Mouse (Mus musculus) stomach, embryonic 15.5 days (tissue): ENCODE results near the gene Cenpf. TPM values are rescaled to one million over a fixed set of nuclear protein-coding genes. Genes with fewer than 3 reads are reported as not detected.

Source experiments
- ATAC-seq: fragments of 200-750 bp; cut with Nextera tagmentation; 2 replicates; pipeline ENCODE4 v1.8.0; 2017; ENCODE audit warnings: low read depth, moderate number of reproducible peaks, moderate TSS enrichment; ENCODE audit not compliant: insufficient read depth, low FRiP score
- H3K27ac ChIP-seq: fragments of 300-500 bp; sonication (generic); 2 replicates; pipeline ENCODE4 v1.5.1; 2015; ENCODE audit warnings: mild to moderate bottlenecking, inconsistent platforms
- H3K27me3 ChIP-seq: fragments of 300-500 bp; sonication (generic); replicated peaks from 2 replicates; pipeline ENCODE4 v1.6.1; 2015; ENCODE audit warnings: inconsistent platforms
- H3K36me3 ChIP-seq: fragments of 300-500 bp; sonication (generic); 2 replicates; pipeline ENCODE4 v1.6.1; 2015; ENCODE audit warnings: inconsistent platforms
- H3K4me1 ChIP-seq: fragments of 300-500 bp; sonication (generic); 2 replicates; pipeline ENCODE4 v1.6.1; 2015; ENCODE audit warnings: inconsistent platforms
- H3K4me2 ChIP-seq: fragments of 300-500 bp; sonication (generic); 2 replicates; pipeline ENCODE4 v1.6.1; 2015; ENCODE audit warnings: mild to moderate bottlenecking, inconsistent platforms
- H3K4me3 ChIP-seq: fragments of 300-500 bp; sonication (generic); replicated peaks from 2 replicates; pipeline ENCODE4 v1.5.1; 2015; ENCODE audit warnings: inconsistent platforms
- H3K9ac ChIP-seq: fragments of 300-500 bp; sonication (generic); 2 replicates; pipeline ENCODE4 v1.6.1; 2015; ENCODE audit warnings: inconsistent platforms
- H3K9me3 ChIP-seq: fragments of 300-500 bp; sonication (generic); 2 replicates; pipeline ENCODE4 v1.6.1; 2016; ENCODE audit warnings: inconsistent platforms
- WGBS: fragments of 180-500 bp; shearing (Covaris S2); methylation state at CpG from one replicate; pipeline ENCODE4 v1.1.7; 2015; 5-methylcytosine and 5-hydroxymethylcytosine counted together
- polyA plus RNA-seq: library from polyadenylated mRNA; unstranded; fragments of >200 nt; fragmentation: Nextera tagmentation; extraction: Ambion mirVana; gene quantifications from 2 replicates; pipeline ENCODE4 v1.2.1, GENCODE M21; 2015

Cenpf gene
- polyA plus RNA-seq, result 72.1 and 78.4 TPM in 2 replicates

- WGBS, result under 1% methylated on average over 54 of the region's 55 CpGs
- Histone ChIP-seq H3K9me3 (no peaks in the 10 kb centered on the region), H3K27ac (peak within 1 kb of the TSS; percentile 53), H3K27me3 (no peaks in the 10 kb centered on the region), H3K4me2 (peak within 1 kb of the TSS; percentile 91), H3K4me1 (peaks cover 20% of the 10 kb centered on the region), H3K36me3 (peaks cover 16% of the 10 kb centered on the region), H3K4me3 (peak within 1 kb of the TSS; percentile 84), H3K9ac (peak within 1 kb of the TSS; percentile 69)
- peak; percentile 100 for ATAC-seq
These were observed at the start of gene Cenpf for GRCm38 (mm10) chr1:189687654-189688387. Gene Cenpf (minus strand): TSS chr1:189688086.

GRCm38 (mm10) chr1:189732156-189732555 lies 44.3 kb upstream of the Cenpf start:
- H3K27me3 ChIP-seq, result no peaks in the 10 kb centered on the region
- no peak for ATAC-seq
- H3K9me3 ChIP-seq, result no peaks in the 10 kb centered on the region
- peak overlapping the region; percentile 42; the same call in 1 of the 2 replicates for H3K27ac ChIP-seq
- H3K4me3 ChIP-seq, result no peak overlapping the region
- WGBS, result 47% methylated on average over 8 of the region's 8 CpGs
- peaks cover 18% of the 10 kb centered on the region; the same call in 1 of the 2 replicates for H3K4me1 ChIP-seq
- no peaks in the 10 kb centered on the region for H3K36me3 ChIP-seq
- H3K4me2 ChIP-seq, result no peak overlapping the region
- no peak overlapping the region for H3K9ac ChIP-seq

- peak overlapping the region; percentile 42; the same call in 1 of the 2 replicates for H3K27ac ChIP-seq
- no peak overlapping the region for H3K4me3 ChIP-seq
- WGBS, result 64% methylated on average over 10 of the region's 10 CpGs
- peaks cover 18% of the 10 kb centered on the region; the same call in 1 of the 2 replicates for H3K4me1 ChIP-seq
- H3K27me3 ChIP-seq, result no peaks in the 10 kb centered on the region
- no peak overlapping the region for H3K4me2 ChIP-seq
- H3K36me3 ChIP-seq, result no peaks in the 10 kb centered on the region
- H3K9ac ChIP-seq, result no peak overlapping the region
- no peak for ATAC-seq
- no peaks in the 10 kb centered on the region for H3K9me3 ChIP-seq
These were observed 43.8 kb upstream of the Cenpf start for GRCm38 (mm10) chr1:189731697-189732096.

- Histone ChIP-seq H3K4me1 (peaks cover 18% of the 10 kb centered on the region; the same call in 1 of the 2 replicates), H3K4me2 (peak overlapping the region; percentile 74), H3K36me3 (no peaks in the 10 kb centered on the region), H3K9me3 (no peaks in the 10 kb centered on the region), H3K27ac (peak overlapping the region; percentile 98; the same call in 1 of the 2 replicates), H3K27me3 (no peaks in the 10 kb centered on the region), H3K9ac (peak overlapping the region; percentile 85; the same call in 1 of the 2 replicates), H3K4me3 (peak overlapping the region; percentile 88)
- WGBS, result 8% methylated on average over 17 of the region's 17 CpGs
- no peak for ATAC-seq
These were observed 41.4 kb upstream of the Cenpf start for GRCm38 (mm10) chr1:189729141-189729815.

- Histone ChIP-seq H3K27me3 (no peaks in the 10 kb centered on the region), H3K36me3 (no peaks in the 10 kb centered on the region), H3K4me2 (peak overlapping the region; percentile 74), H3K9me3 (no peaks in the 10 kb centered on the region), H3K9ac (peak overlapping the region; percentile 85), H3K4me1 (peaks cover 18% of the 10 kb centered on the region; the same call in 1 of the 2 replicates), H3K4me3 (peak overlapping the region; percentile 88), H3K27ac (peak overlapping the region; percentile 98)
- WGBS, result 2% methylated on average over 15 of the region's 15 CpGs
- ATAC-seq, result no peak
These were observed 40.9 kb upstream of the Cenpf start for GRCm38 (mm10) chr1:189728784-189729115.

- H3K9ac ChIP-seq, result peak within 1 kb of the TSS; percentile 85
- ATAC-seq, result peak; percentile 91
- no peaks in the 10 kb centered on the region for H3K36me3 ChIP-seq
- peak within 1 kb of the TSS; percentile 98 for H3K27ac ChIP-seq
- no peaks in the 10 kb centered on the region for H3K9me3 ChIP-seq
- peak within 1 kb of the TSS; percentile 74 for H3K4me2 ChIP-seq
- H3K27me3 ChIP-seq, result no peaks in the 10 kb centered on the region
- peaks cover 18% of the 10 kb centered on the region; the same call in 1 of the 2 replicates for H3K4me1 ChIP-seq
- under 1% methylated on average over 89 of the region's 98 CpGs for WGBS
- H3K4me3 ChIP-seq, result peak within 1 kb of the TSS; percentile 88
These were observed 40.2 kb upstream of the Cenpf start, which contains the start of gene Ptpn14 for GRCm38 (mm10) chr1:189727884-189728783. Gene Ptpn14 (plus strand): TSS chr1:189728268.

GRCm38 (mm10) chr1:189727346-189727883 lies 39.5 kb upstream of the Cenpf start:
- 4% methylated on average over 22 of the region's 22 CpGs for WGBS
- Histone ChIP-seq H3K36me3 (no peaks in the 10 kb centered on the region), H3K9ac (peak overlapping the region; percentile 35), H3K4me2 (peak overlapping the region; percentile 74), H3K27ac (peak overlapping the region; percentile 98), H3K4me3 (peak overlapping the region; percentile 88), H3K4me1 (peaks cover 14% of the 10 kb centered on the region; the same call in 1 of the 2 replicates), H3K27me3 (no peaks in the 10 kb centered on the region), H3K9me3 (no peaks in the 10 kb centered on the region)
- peak; percentile 74 for ATAC-seq

- H3K4me1 ChIP-seq, result peaks cover 9% of the 10 kb centered on the region; the same call in 1 of the 2 replicates
- ATAC-seq, result no peak
- peak overlapping the region; percentile 98 for H3K27ac ChIP-seq
- H3K4me3 ChIP-seq, result no peak overlapping the region
- H3K9ac ChIP-seq, result no peak overlapping the region
- 71% methylated on average over 4 of the region's 4 CpGs for WGBS
- no peaks in the 10 kb centered on the region for H3K36me3 ChIP-seq
- no peak overlapping the region for H3K4me2 ChIP-seq
- no peaks in the 10 kb centered on the region for H3K27me3 ChIP-seq
- no peaks in the 10 kb centered on the region for H3K9me3 ChIP-seq
These were observed 38.2 kb upstream of the Cenpf start for GRCm38 (mm10) chr1:189726121-189726520.

- H3K36me3 ChIP-seq, result no peaks in the 10 kb centered on the region
- ATAC-seq, result no peak
- no peak overlapping the region for H3K27ac ChIP-seq
- H3K4me1 ChIP-seq, result no peaks in the 10 kb centered on the region
- H3K9ac ChIP-seq, result no peak overlapping the region
- H3K4me3 ChIP-seq, result no peak overlapping the region
- WGBS, result 76% methylated on average over 5 of the region's 5 CpGs
- H3K27me3 ChIP-seq, result no peaks in the 10 kb centered on the region
- no peak overlapping the region for H3K4me2 ChIP-seq
- H3K9me3 ChIP-seq, result no peaks in the 10 kb centered on the region
These were observed 30.7 kb upstream of the Cenpf start for GRCm38 (mm10) chr1:189718600-189718999.

GRCm38 (mm10) chr1:189717546-189717945 lies 29.7 kb upstream of the Cenpf start:
- whole genome bisulfite sequencing, result 84% methylated on average over 11 of the region's 11 CpGs
- no peak for ATAC-seq

More at GRCm38 (mm10) chr1:189717546-189717945, 29.7 kb upstream of the Cenpf start:
- Histone ChIP-seq H3K9ac (no peak overlapping the region), H3K4me2 (no peak overlapping the region), H3K36me3 (no peaks in the 10 kb centered on the region), H3K9me3 (no peaks in the 10 kb centered on the region), H3K4me1 (no peaks in the 10 kb centered on the region), H3K4me3 (no peak overlapping the region), H3K27me3 (no peaks in the 10 kb centered on the region), H3K27ac (no peak overlapping the region)
